Mouse (Mus musculus) kidney, adult 2 months (tissue): ENCODE data around the gene Top3a.

Experiments
- CTCF ChIP-seq: fragments of 200-500 bp; conservative IDR thresholded peaks from 2 replicates; pipeline ENCODE4 v1.5.1; 2011; ENCODE audit warnings: low read depth, mild to moderate bottlenecking, control low read depth, low read length, moderate library complexity, mixed read lengths; ENCODE audit not compliant: insufficient read depth, insufficient read length
- POLR2A ChIP-seq: fragments of 200-500 bp; IDR thresholded peaks from one replicate; pipeline ENCODE4 v1.6.1; 2011; ENCODE audit warnings: low read depth, low read length, control low read depth

- TF ChIP-seq CTCF = no peak
- no peak for TF ChIP-seq POLR2A
These were observed 77.6 kb downstream of the Top3a start, which contains the start of gene Llgl1 for GRCm38 (mm10) chr11:60699524-60700075.
